Mouse (Mus musculus): ENCODE measurements at regions not wholly inside any gene's neighbourhood (a gene's known extent, or its start where the extent isn't known, plus 50 kb on each side); places are given as distances from the start of the nearest gene placed in this dataset.
A peak's percentile ranks its signal among the peaks of the same experiment; 100 is the strongest.

- Histone ChIP-seq H3K4me1 (replicated peaks; ENCODE audit: insufficient read depth, low read length) (no peaks in the 10 kb centered on the region), H3K27ac (no peak overlapping the region), H3K9ac (ENCODE audit: low read depth, low read length) (no peak overlapping the region), H3K4me2 (ENCODE audit: low read length) (no peak overlapping the region), H3K36me3 (ENCODE audit: insufficient read depth, low read length) (no peaks in the 10 kb centered on the region), H3K9me3 (replicated peaks; ENCODE audit: low read length) (no peaks in the 10 kb centered on the region), H3K27me3 (ENCODE audit: insufficient read depth, low read length) (no peaks in the 10 kb centered on the region), H3K4me3 (replicated peaks; ENCODE audit: low read depth, low read length) (no peak overlapping the region)
- ATAC-seq (replicated peaks; ENCODE audit: low FRiP score, low read depth) (no peak), DNase-seq (ENCODE audit: low spot score) (no peak)
- 63% methylated on average over 1 of the region's 1 CpGs for WGBS
- TF ChIP-seq CTCF (IDR thresholded peaks at IDR 0.05; ENCODE audit: low read depth): no peak
Measured at GRCm38 (mm10) chr13:70439419-70439818, 198.0 kb downstream of the Ice1 start.

- no peaks in the 10 kb centered on the region for H3K4me1 ChIP-seq (replicated peaks; ENCODE audit: insufficient read depth, low read length)
- H3K4me2 ChIP-seq (ENCODE audit: low read length): no peak overlapping the region
- 80% methylated on average over 4 of the region's 4 CpGs for WGBS
- no peak overlapping the region for H3K27ac ChIP-seq
- H3K4me3 ChIP-seq (replicated peaks; ENCODE audit: low read depth, low read length): no peak overlapping the region
- ATAC-seq (replicated peaks; ENCODE audit: low FRiP score, low read depth) (no peak), DNase-seq (ENCODE audit: low spot score) (peak; percentile 8)
- H3K9ac ChIP-seq (ENCODE audit: low read depth, low read length): no peak overlapping the region
- H3K36me3 ChIP-seq (ENCODE audit: insufficient read depth, low read length): no peaks in the 10 kb centered on the region
- H3K9me3 ChIP-seq (replicated peaks; ENCODE audit: low read length): no peaks in the 10 kb centered on the region
- no peak for TF ChIP-seq CTCF (IDR thresholded peaks at IDR 0.05; ENCODE audit: low read depth)
- no peaks in the 10 kb centered on the region for H3K27me3 ChIP-seq (ENCODE audit: insufficient read depth, low read length)
Measured at GRCm38 (mm10) chr13:70446940-70447339, 190.5 kb downstream of the Ice1 start.

GRCm38 (mm10) chr13:70454592-70455390 lies 182.6 kb downstream of the Ice1 start:
- no peak for TF ChIP-seq CTCF (IDR thresholded peaks at IDR 0.05; ENCODE audit: low read depth)
- Histone ChIP-seq H3K36me3 (ENCODE audit: insufficient read depth, low read length) (no peaks in the 10 kb centered on the region), H3K27me3 (ENCODE audit: insufficient read depth, low read length) (no peaks in the 10 kb centered on the region), H3K4me3 (replicated peaks; ENCODE audit: low read depth, low read length) (no peak overlapping the region), H3K9ac (ENCODE audit: low read depth, low read length) (no peak overlapping the region), H3K27ac (no peak overlapping the region), H3K4me1 (replicated peaks; ENCODE audit: insufficient read depth, low read length) (no peaks in the 10 kb centered on the region), H3K4me2 (ENCODE audit: low read length) (no peak overlapping the region), H3K9me3 (replicated peaks; ENCODE audit: low read length) (no peaks in the 10 kb centered on the region)
- DNase-seq (ENCODE audit: low spot score) (peak; percentile 3), ATAC-seq (replicated peaks; ENCODE audit: low FRiP score, low read depth) (no peak; the same call in 1 of the 2 replicates)
- 55% methylated on average over 4 of the region's 4 CpGs for WGBS

GRCm38 (mm10) chr13:70458406-70458805 lies 179.0 kb downstream of the Ice1 start:
- 72% methylated on average over 3 of the region's 3 CpGs for WGBS
- ATAC-seq (replicated peaks; ENCODE audit: low FRiP score, low read depth): no peak

GRCm38 (mm10) chr13:70464996-70465395 lies 172.4 kb downstream of the Ice1 start:
- H3K4me3 ChIP-seq (replicated peaks; ENCODE audit: low read depth, low read length): no peak overlapping the region
- H3K4me1 ChIP-seq (replicated peaks; ENCODE audit: insufficient read depth, low read length): no peaks in the 10 kb centered on the region
- no peak for TF ChIP-seq CTCF (IDR thresholded peaks at IDR 0.05; ENCODE audit: low read depth)
- no peak overlapping the region for H3K9ac ChIP-seq (ENCODE audit: low read depth, low read length)
- H3K27ac ChIP-seq: no peak overlapping the region
- no peaks in the 10 kb centered on the region for H3K27me3 ChIP-seq (ENCODE audit: insufficient read depth, low read length)
- DNase-seq (ENCODE audit: low spot score) (no peak), ATAC-seq (replicated peaks; ENCODE audit: low FRiP score, low read depth) (no peak)
- H3K36me3 ChIP-seq (ENCODE audit: insufficient read depth, low read length): no peaks in the 10 kb centered on the region
- H3K9me3 ChIP-seq (replicated peaks; ENCODE audit: low read length): no peaks in the 10 kb centered on the region
- H3K4me2 ChIP-seq (ENCODE audit: low read length): no peak overlapping the region
- 76% methylated on average over 5 of the region's 5 CpGs for WGBS

More at GRCm38 (mm10) chr13:70458406-70458805, 179.0 kb downstream of the Ice1 start:
- no peak for DNase-seq (ENCODE audit: low spot score)
- TF ChIP-seq CTCF (IDR thresholded peaks at IDR 0.05; ENCODE audit: low read depth): no peak
- Histone ChIP-seq H3K27me3 (ENCODE audit: insufficient read depth, low read length) (no peaks in the 10 kb centered on the region), H3K9ac (ENCODE audit: low read depth, low read length) (no peak overlapping the region), H3K4me2 (ENCODE audit: low read length) (no peak overlapping the region), H3K4me3 (replicated peaks; ENCODE audit: low read depth, low read length) (no peak overlapping the region), H3K9me3 (replicated peaks; ENCODE audit: low read length) (no peaks in the 10 kb centered on the region), H3K27ac (no peak overlapping the region), H3K36me3 (ENCODE audit: insufficient read depth, low read length) (no peaks in the 10 kb centered on the region), H3K4me1 (replicated peaks; ENCODE audit: insufficient read depth, low read length) (no peaks in the 10 kb centered on the region)

- ATAC-seq (replicated peaks; ENCODE audit: low FRiP score, low read depth): no peak
- WGBS: 88% methylated on average over 4 of the region's 4 CpGs
- no peaks in the 10 kb centered on the region for H3K27me3 ChIP-seq (ENCODE audit: insufficient read depth, low read length)
Measured at GRCm38 (mm10) chr13:70474746-70475145, 162.7 kb downstream of the Ice1 start.

More at GRCm38 (mm10) chr13:70474746-70475145, 162.7 kb downstream of the Ice1 start:
- no peak for TF ChIP-seq CTCF (IDR thresholded peaks at IDR 0.05; ENCODE audit: low read depth)
- Histone ChIP-seq H3K36me3 (ENCODE audit: insufficient read depth, low read length) (no peaks in the 10 kb centered on the region), H3K4me2 (ENCODE audit: low read length) (no peak overlapping the region), H3K4me1 (replicated peaks; ENCODE audit: insufficient read depth, low read length) (no peaks in the 10 kb centered on the region), H3K27ac (no peak overlapping the region), H3K9me3 (replicated peaks; ENCODE audit: low read length) (no peaks in the 10 kb centered on the region), H3K9ac (ENCODE audit: low read depth, low read length) (no peak overlapping the region), H3K4me3 (replicated peaks; ENCODE audit: low read depth, low read length) (no peak overlapping the region)
- no peak for DNase-seq (ENCODE audit: low spot score)

All from kidney, postnatal 0 days (tissue).